Mouse (Mus musculus): Measurements from ENCODE around the gene St6galnac4. TPM values are rescaled to one million over a fixed set of nuclear protein-coding genes. Genes with fewer than 3 reads are reported as not detected.

The St6galnac4 gene
- polyA plus RNA-seq (2015; fragmentation: Nextera tagmentation; extraction: Ambion mirVana), result 33.5 and 38.7 TPM in 2 replicates

- Histone ChIP-seq H3K36me3 (peaks cover 5% of the 10 kb centered on the region; the same call in 1 of the 2 replicates), H3K27me3 (peaks cover 4% of the 10 kb centered on the region; the same call in 1 of the 2 replicates), H3K9ac (peak within 1 kb of the TSS; percentile 71), H3K4me1 (replicated peaks) (peaks cover 42% of the 10 kb centered on the region), H3K9me3 (replicated peaks) (no peaks in the 10 kb centered on the region), H3K27ac (peak within 1 kb of the TSS; percentile 82), H3K4me2 (peak within 1 kb of the TSS; percentile 74), H3K4me3 (peak within 1 kb of the TSS; percentile 64)
- under 1% methylated on average over 38 of the region's 38 CpGs for WGBS
- peak; percentile 85 for ATAC-seq (replicated peaks; ENCODE audit: insufficient number of reproducible peaks, insufficient read depth, low FRiP score, low read depth)
Measured at GRCm38 (mm10) chr2:32586871-32587351, at the start of gene St6galnac4. Gene St6galnac4, plus strand, starts transcription at chr2:32587095.

GRCm38 (mm10) chr2:32537360-32537905 is 49.5 kb upstream of the St6galnac4 start:
- Histone ChIP-seq H3K4me2 (peak overlapping the region; percentile 94), H3K36me3 (no peaks in the 10 kb centered on the region), H3K27me3 (no peaks in the 10 kb centered on the region), H3K4me1 (replicated peaks) (peaks cover 64% of the 10 kb centered on the region), H3K4me3 (peak overlapping the region; percentile 93), H3K9me3 (replicated peaks) (no peaks in the 10 kb centered on the region), H3K27ac (peak overlapping the region; percentile 93), H3K9ac (peak overlapping the region; percentile 95)
- 8% methylated on average over 9 of the region's 9 CpGs for WGBS
- peak; percentile 15; the same call in 1 of the 2 replicates for ATAC-seq (replicated peaks; ENCODE audit: insufficient number of reproducible peaks, insufficient read depth, low FRiP score, low read depth)

DNA sequence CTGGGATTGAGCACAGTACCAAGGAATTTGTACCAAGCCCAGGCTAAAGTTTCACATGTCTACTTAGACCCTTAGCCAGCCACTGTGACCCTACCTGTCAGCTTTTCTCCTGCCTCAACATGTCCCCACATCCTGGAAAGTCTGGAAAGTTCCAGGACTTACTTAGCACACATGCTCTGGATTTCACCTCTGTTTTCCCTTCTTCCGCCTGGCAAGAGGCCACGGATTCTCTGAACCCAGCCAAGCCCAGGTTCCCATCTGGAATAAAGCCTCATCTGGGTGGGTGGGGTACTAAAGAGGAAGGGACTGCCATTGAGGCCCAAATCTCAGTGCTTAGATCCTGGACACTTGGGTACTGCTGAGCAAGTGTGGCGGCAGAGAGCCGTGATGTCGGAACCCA is 49.0 kb upstream of the St6galnac4 start:
- peak overlapping the region; percentile 95; the same call in 1 of the 2 replicates for H3K9ac ChIP-seq
- peak overlapping the region; percentile 93 for H3K27ac ChIP-seq
- 67% methylated on average over 5 of the region's 5 CpGs for WGBS
- peaks cover 69% of the 10 kb centered on the region for H3K4me1 ChIP-seq (replicated peaks)
- H3K36me3 ChIP-seq, result no peaks in the 10 kb centered on the region
- peak overlapping the region; percentile 93 for H3K4me3 ChIP-seq
- no peak for ATAC-seq (replicated peaks; ENCODE audit: insufficient number of reproducible peaks, insufficient read depth, low FRiP score, low read depth)
- peak overlapping the region; percentile 94 for H3K4me2 ChIP-seq
- no peaks in the 10 kb centered on the region for H3K9me3 ChIP-seq (replicated peaks)
- H3K27me3 ChIP-seq, result no peaks in the 10 kb centered on the region

GRCm38 (mm10) chr2:32538461-32538860 is 48.4 kb upstream of the St6galnac4 start:
- Histone ChIP-seq H3K4me1 (replicated peaks) (peaks cover 71% of the 10 kb centered on the region), H3K9me3 (replicated peaks) (no peaks in the 10 kb centered on the region), H3K4me3 (peak overlapping the region; percentile 93; the same call in 1 of the 2 replicates), H3K9ac (no peak overlapping the region), H3K36me3 (no peaks in the 10 kb centered on the region), H3K4me2 (peak overlapping the region; percentile 94; the same call in 1 of the 2 replicates), H3K27me3 (no peaks in the 10 kb centered on the region), H3K27ac (peak overlapping the region; percentile 93; the same call in 1 of the 2 replicates)
- 68% methylated on average over 4 of the region's 4 CpGs for WGBS
- ATAC-seq (replicated peaks; ENCODE audit: insufficient number of reproducible peaks, insufficient read depth, low FRiP score, low read depth), result no peak

DNA sequence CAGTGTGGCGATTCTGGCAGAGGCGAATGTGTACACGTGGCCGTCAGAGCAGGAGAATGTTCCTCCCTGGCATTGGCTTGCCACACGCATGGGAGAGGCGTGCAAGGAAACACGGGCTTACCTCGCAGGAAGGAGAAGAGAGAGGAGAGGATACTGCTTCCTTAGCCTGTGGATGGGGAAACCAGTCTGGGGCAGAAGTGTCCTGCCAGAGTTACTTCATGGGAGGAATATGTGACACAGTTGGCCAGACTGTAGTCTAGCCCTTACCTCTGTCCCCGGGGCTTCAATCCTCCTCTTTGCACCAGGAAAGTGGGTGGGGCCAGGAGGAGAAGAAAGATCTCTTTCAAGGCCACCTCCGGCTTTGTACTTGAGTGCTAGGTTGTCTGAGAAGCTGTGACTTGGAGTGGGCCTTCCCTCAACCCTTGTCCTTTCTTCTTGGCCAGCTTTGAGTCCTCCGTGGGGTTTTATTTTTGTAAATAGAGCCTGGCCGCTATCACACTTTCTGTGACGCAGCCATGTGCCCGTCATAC is 47.4 kb upstream of the St6galnac4 start:
- Histone ChIP-seq H3K27me3 (no peaks in the 10 kb centered on the region), H3K4me3 (no peak overlapping the region), H3K4me2 (no peak overlapping the region), H3K4me1 (replicated peaks) (peaks cover 64% of the 10 kb centered on the region), H3K9me3 (replicated peaks) (no peaks in the 10 kb centered on the region), H3K9ac (no peak overlapping the region; the same call in 1 of the 2 replicates), H3K36me3 (no peaks in the 10 kb centered on the region), H3K27ac (peak overlapping the region; percentile 18; the same call in 1 of the 2 replicates)
- ATAC-seq (replicated peaks; ENCODE audit: insufficient number of reproducible peaks, insufficient read depth, low FRiP score, low read depth), result no peak
- WGBS, result 65% methylated on average over 14 of the region's 14 CpGs

DNA sequence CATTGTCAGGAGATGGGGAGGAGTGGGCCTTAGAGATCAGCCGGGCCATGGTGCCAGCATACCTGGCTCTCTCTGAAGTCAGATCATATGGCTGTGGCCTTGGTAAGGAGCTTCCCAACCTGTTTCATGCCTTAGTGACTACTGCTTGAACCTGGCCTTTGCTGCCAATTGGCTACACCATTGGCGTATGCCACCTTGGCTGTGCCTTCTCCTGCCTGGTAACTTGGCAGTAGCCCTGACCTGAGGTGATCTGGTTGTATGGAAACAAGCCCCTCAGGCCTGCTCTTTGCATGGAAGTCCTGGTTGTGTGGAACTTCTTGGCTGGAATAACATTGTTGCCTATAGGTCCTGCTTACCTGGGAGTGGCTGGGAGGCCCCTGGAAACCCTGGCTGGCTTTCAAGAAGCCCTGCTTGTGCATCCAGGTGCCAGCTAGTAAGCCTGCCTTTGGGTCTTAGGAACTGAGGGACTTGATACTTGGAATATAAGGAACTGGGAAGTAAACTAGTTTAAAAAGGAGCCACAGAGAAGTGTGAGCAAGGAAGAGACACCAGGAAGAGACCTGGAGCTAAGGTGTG is 45.5 kb upstream of the St6galnac4 start:
- Histone ChIP-seq H3K9me3 (replicated peaks) (no peaks in the 10 kb centered on the region), H3K4me3 (no peak overlapping the region), H3K9ac (no peak overlapping the region), H3K27me3 (no peaks in the 10 kb centered on the region), H3K36me3 (no peaks in the 10 kb centered on the region), H3K4me1 (replicated peaks) (peaks cover 53% of the 10 kb centered on the region), H3K27ac (no peak overlapping the region), H3K4me2 (no peak overlapping the region)
- no peak for ATAC-seq (replicated peaks; ENCODE audit: insufficient number of reproducible peaks, insufficient read depth, low FRiP score, low read depth)
- 86% methylated on average over 2 of the region's 2 CpGs for WGBS

- no peak overlapping the region for H3K4me2 ChIP-seq
- H3K4me1 ChIP-seq (replicated peaks), result peaks cover 49% of the 10 kb centered on the region
- no peaks in the 10 kb centered on the region for H3K36me3 ChIP-seq
- no peaks in the 10 kb centered on the region for H3K27me3 ChIP-seq
- H3K9ac ChIP-seq, result no peak overlapping the region
- no peak overlapping the region for H3K4me3 ChIP-seq
- WGBS, result 83% methylated on average over 4 of the region's 4 CpGs
- no peak overlapping the region for H3K27ac ChIP-seq
- ATAC-seq (replicated peaks; ENCODE audit: insufficient number of reproducible peaks, insufficient read depth, low FRiP score, low read depth), result no peak
- H3K9me3 ChIP-seq (replicated peaks), result no peaks in the 10 kb centered on the region
Measured at GRCm38 (mm10) chr2:32541986-32542573, 44.8 kb upstream of the St6galnac4 start.

- Histone ChIP-seq H3K4me3 (no peak overlapping the region), H3K9me3 (replicated peaks) (no peaks in the 10 kb centered on the region), H3K36me3 (no peaks in the 10 kb centered on the region), H3K4me1 (replicated peaks) (peaks cover 48% of the 10 kb centered on the region), H3K27me3 (no peaks in the 10 kb centered on the region), H3K27ac (no peak overlapping the region), H3K9ac (no peak overlapping the region), H3K4me2 (no peak overlapping the region)
- no peak for ATAC-seq (replicated peaks; ENCODE audit: insufficient number of reproducible peaks, insufficient read depth, low FRiP score, low read depth)
- 38% methylated on average over 3 of the region's 3 CpGs for WGBS
Measured at GRCm38 (mm10) chr2:32543031-32543449, 43.9 kb upstream of the St6galnac4 start.

DNA sequence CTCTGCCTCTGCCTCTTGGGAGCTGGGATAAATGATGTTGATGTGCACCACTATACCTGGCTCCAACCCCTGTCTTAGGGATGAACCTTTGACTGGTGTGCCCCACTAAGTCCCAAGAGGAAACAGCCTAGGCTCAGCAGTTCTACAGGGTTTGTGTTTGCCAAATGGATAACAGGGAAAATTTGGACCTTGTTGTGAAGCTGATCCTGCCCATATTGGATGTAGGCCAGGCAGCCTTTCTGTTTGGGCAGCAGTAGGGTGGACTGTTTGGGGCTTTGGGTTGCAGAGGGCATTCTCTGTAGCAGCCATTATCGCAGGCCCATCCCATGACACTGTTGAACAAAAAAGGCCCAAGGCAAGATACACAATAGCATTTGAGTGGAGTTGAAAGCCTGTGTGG is 39.9 kb upstream of the St6galnac4 start:
- WGBS, result 89% methylated on average over 1 of the region's 1 CpGs
- Histone ChIP-seq H3K4me1 (replicated peaks) (peaks cover 48% of the 10 kb centered on the region), H3K36me3 (no peaks in the 10 kb centered on the region), H3K27me3 (no peaks in the 10 kb centered on the region), H3K27ac (no peak overlapping the region), H3K9me3 (replicated peaks) (no peaks in the 10 kb centered on the region), H3K4me3 (no peak overlapping the region), H3K4me2 (no peak overlapping the region), H3K9ac (no peak overlapping the region)
- ATAC-seq (replicated peaks; ENCODE audit: insufficient number of reproducible peaks, insufficient read depth, low FRiP score, low read depth), result no peak

GRCm38 (mm10) chr2:32547380-32547779 is 39.5 kb upstream of the St6galnac4 start:
- H3K4me1 ChIP-seq (replicated peaks), result peaks cover 45% of the 10 kb centered on the region
- no peak overlapping the region for H3K27ac ChIP-seq
- no peak overlapping the region for H3K4me3 ChIP-seq
- ATAC-seq (replicated peaks; ENCODE audit: insufficient number of reproducible peaks, insufficient read depth, low FRiP score, low read depth), result no peak
- 71% methylated on average over 5 of the region's 5 CpGs for WGBS
- no peaks in the 10 kb centered on the region for H3K27me3 ChIP-seq
- H3K9ac ChIP-seq, result no peak overlapping the region
- H3K36me3 ChIP-seq, result no peaks in the 10 kb centered on the region
- H3K9me3 ChIP-seq (replicated peaks), result no peaks in the 10 kb centered on the region
- H3K4me2 ChIP-seq, result no peak overlapping the region

DNA sequence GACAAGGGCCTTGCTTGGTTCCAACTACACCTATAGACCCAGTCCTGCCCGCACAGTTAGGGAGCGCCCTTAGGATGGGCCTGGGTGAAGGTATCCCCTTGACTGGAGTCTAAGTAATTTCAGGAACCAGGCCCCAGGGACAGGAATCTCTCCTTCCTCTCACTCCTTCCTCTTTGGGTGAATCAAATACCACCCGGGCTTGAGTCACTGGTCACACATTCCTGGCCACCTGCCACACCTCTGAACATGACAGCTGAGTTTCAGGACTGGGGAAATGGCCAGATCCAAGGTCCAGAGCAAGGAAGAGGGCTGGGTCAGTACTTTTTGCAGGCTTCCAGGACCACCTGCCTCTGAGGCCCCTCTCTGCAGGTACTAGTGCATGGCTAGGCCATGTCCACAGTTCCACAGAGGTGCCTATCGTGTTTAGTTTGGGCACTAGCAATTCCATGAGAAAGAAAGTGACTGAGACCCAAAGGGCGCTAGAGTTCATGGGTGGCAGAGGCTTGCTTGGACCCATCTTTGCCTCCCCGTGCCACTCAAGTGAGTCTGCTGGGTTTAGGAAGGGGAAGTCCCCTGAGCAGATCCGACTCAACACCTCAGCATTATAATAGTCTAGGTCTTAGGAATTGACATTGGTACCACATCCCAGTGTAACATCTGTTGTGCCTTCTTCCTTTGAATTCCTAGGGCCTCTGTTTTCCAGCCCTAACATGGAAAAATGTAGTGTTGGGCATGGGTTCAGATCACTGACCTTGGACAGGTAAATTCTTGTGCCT is 38.7 kb upstream of the St6galnac4 start:
- WGBS, result 82% methylated on average over 7 of the region's 7 CpGs
- peaks cover 38% of the 10 kb centered on the region for H3K4me1 ChIP-seq (replicated peaks)
- no peak for ATAC-seq (replicated peaks; ENCODE audit: insufficient number of reproducible peaks, insufficient read depth, low FRiP score, low read depth)

More for the DNA sequence above, 38.7 kb upstream of the St6galnac4 start:
- Histone ChIP-seq H3K4me2 (no peak overlapping the region), H3K36me3 (no peaks in the 10 kb centered on the region), H3K27me3 (no peaks in the 10 kb centered on the region), H3K9me3 (replicated peaks) (no peaks in the 10 kb centered on the region), H3K27ac (no peak overlapping the region), H3K4me3 (no peak overlapping the region), H3K9ac (no peak overlapping the region)
